Mouse (Mus musculus): ENCODE data around the gene Crip2. TPM values are rescaled to one million over a fixed set of nuclear protein-coding genes. Genes with fewer than 3 reads are reported as not detected.

Crip2 gene
- 266 and 273 TPM in 2 replicates for polyA plus RNA-seq (2014; fragmentation: Nextera tagmentation; extraction: Ambion mirVana)

DNA sequence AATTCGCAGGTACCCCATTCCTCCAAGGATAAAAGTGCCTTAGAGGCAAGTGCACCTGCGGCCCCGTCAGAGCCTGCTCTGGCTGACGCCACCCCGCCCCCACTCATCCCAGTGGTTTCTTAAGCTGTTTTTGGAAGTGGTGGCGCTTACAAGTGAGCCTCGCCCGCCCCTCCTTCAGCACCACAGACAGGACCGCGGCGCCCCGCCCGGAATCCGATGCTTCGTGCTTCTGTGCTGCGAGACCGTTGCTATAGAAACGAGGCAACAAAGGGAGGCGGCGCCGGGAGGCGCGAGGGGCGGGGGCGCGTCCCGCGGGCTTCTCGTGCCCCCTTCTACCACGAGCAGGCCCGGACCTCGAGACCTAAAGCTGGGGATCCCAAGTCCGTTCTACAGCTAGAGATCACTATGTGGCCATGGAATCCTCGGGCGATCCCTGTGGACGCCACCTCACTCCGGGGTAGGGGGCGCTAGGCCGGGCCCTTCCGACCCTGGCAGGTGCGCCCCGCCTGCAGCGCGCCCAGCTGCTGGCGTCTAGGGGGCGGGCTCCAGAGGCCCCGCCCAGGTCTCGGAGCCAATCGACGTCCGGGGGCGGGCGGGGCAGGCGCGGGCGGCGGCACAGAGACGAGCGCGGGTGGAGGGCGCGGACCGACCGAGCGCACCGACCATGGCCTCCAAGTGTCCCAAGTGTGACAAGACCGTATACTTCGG lies at the start of gene Crip2:
Crip2 (plus strand) TSS at position 329 of the 708 bp plus-strand sequence.
- Histone ChIP-seq H3K9ac (peak within 1 kb of the TSS; percentile 59), H3K4me3 (ENCODE audit: low read depth, low read length) (peak within 1 kb of the TSS; percentile 57), H3K4me1 (ENCODE audit: insufficient read depth) (peaks cover 28% of the 10 kb centered on the region), H3K36me3 (ENCODE audit: insufficient read depth) (peaks cover 54% of the 10 kb centered on the region), H3K27ac (ENCODE audit: low read depth) (peak within 1 kb of the TSS; percentile 89), H3K27me3 (ENCODE audit: insufficient read depth, low read length) (no peaks in the 10 kb centered on the region), H3K9me3 (ENCODE audit: low read depth, low read length) (no peaks in the 10 kb centered on the region), H3K4me2 (peak within 1 kb of the TSS; percentile 77)
- ATAC-seq (ENCODE audit: insufficient read depth) (peak; percentile 71), DNase-seq (peak; percentile 94)
- TF ChIP-seq CTCF (IDR thresholded peaks at IDR 0.05; ENCODE audit: low read depth): peak; percentile 44
- WGBS: under 1% methylated on average over 68 of the region's 68 CpGs

DNA sequence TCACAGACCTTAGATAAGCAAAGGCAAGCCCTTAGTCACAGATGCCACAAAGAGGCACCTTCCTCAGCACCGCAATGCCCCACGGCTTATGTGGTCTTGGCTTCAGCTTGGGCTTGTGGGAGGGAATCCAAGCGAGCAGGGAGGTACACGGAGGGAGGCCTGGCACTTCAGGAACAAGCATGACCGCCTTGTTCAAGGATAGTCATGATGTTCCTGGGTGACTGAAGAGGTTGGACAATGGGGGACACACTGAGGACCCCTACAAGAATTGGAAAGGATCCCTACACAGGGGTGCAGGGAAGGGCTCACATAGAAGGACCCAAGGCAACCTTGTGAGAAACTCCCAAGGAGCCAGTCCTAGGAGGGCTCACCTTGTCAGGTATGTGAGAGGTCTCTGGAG lies 43.0 kb upstream of the Crip2 start:
- no peak overlapping the region; the same call in 1 of the 2 replicates for H3K4me3 ChIP-seq (ENCODE audit: low read depth, low read length)
- no peaks in the 10 kb centered on the region for H3K27me3 ChIP-seq (ENCODE audit: insufficient read depth, low read length)
- ATAC-seq (ENCODE audit: insufficient read depth) (peak; percentile 5; the same call in 1 of the 2 replicates), DNase-seq (no peak)
- H3K27ac ChIP-seq (ENCODE audit: low read depth): no peak overlapping the region
- H3K9ac ChIP-seq: peak overlapping the region; percentile 100
- peaks cover 7% of the 10 kb centered on the region for H3K4me1 ChIP-seq (ENCODE audit: insufficient read depth)
- peak overlapping the region; percentile 90 for H3K4me2 ChIP-seq
- no peaks in the 10 kb centered on the region for H3K9me3 ChIP-seq (ENCODE audit: low read depth, low read length)
- no peak for TF ChIP-seq CTCF (IDR thresholded peaks at IDR 0.05; ENCODE audit: low read depth)
- 81% methylated on average over 5 of the region's 5 CpGs for WGBS
- peaks cover 6% of the 10 kb centered on the region for H3K36me3 ChIP-seq (ENCODE audit: insufficient read depth)

DNA sequence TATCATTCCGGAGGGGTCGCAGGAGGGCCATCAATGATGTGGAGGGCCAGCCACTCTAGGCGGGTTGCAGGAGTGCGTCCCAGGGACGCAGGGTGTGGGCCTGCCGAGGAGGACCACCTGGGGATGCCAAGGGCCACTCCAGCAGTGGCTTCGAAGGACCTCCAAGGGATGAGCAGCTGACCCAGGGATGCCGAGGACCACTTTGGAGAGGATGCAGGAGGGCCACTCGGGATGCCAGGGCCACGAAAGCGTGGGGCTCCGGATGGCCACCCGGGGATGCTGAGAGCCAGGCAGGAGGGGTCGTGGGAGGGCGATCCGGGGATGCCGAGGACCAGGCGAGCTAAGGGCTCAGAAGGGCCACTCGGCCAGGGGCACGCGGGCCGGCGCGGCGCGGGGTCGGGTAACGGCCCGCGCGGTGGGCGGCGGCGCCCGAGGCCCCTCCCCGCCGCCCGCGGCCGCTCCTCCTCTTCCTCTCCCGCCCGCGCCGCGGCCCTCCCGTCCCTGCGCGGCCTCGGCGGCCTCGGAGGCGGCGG lies 42.2 kb upstream of the Crip2 start, which contains the start of gene Mta1:
Mta1 (plus strand) TSS at position 530 of the 533 bp plus-strand sequence.
- peak; percentile 76 for ATAC-seq (ENCODE audit: insufficient read depth)
- Histone ChIP-seq H3K4me1 (ENCODE audit: insufficient read depth) (peaks cover 7% of the 10 kb centered on the region), H3K4me2 (peak within 1 kb of the TSS; percentile 90), H3K9me3 (ENCODE audit: low read depth, low read length) (no peaks in the 10 kb centered on the region), H3K27me3 (ENCODE audit: insufficient read depth, low read length) (no peaks in the 10 kb centered on the region), H3K27ac (ENCODE audit: low read depth) (peak within 1 kb of the TSS; percentile 86), H3K4me3 (ENCODE audit: low read depth, low read length) (peak within 1 kb of the TSS; percentile 96), H3K9ac (peak within 1 kb of the TSS; percentile 100), H3K36me3 (ENCODE audit: insufficient read depth) (peaks cover 8% of the 10 kb centered on the region)
- DNase-seq: peak; percentile 82
- WGBS: 2% methylated on average over 16 of the region's 53 CpGs
- TF ChIP-seq CTCF (IDR thresholded peaks at IDR 0.05; ENCODE audit: low read depth): no peak

DNA sequence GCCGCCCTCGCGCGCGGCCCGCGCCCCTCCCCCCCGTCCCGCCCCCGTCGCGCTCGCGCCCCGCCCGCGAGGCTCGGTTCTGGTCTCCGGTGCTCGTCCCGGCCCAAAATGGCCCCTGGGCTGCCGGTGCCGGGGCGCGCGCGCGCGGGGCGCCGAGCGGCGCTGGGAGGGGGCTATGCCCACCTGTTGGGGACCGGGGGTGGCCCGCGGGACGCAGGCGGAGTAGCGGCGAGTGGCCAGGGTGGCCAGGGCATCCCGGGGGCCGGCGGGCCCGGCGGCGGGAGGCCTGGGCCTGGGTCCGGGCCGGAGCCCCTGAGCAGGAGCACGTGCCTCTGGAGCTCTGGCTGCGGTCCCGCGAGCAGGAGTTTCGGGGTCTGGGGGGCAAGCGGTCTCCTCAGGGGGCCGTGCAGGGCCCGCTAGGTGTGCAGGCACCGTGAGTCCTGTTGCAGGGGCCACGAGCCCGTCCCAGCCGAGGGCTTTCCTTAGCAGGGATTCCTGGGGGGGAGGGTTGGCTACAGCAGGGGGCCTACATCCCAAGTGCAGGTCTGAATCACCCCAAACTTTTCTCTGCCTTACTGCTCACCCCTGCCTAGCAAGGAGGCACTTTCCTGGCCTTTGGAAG lies 41.4 kb upstream of the Crip2 start:
- Histone ChIP-seq H3K9ac (peak overlapping the region; percentile 100), H3K4me2 (peak overlapping the region; percentile 90), H3K36me3 (ENCODE audit: insufficient read depth) (peaks cover 11% of the 10 kb centered on the region), H3K27me3 (ENCODE audit: insufficient read depth, low read length) (no peaks in the 10 kb centered on the region), H3K27ac (ENCODE audit: low read depth) (peak overlapping the region; percentile 86), H3K4me3 (ENCODE audit: low read depth, low read length) (peak overlapping the region; percentile 96), H3K9me3 (ENCODE audit: low read depth, low read length) (no peaks in the 10 kb centered on the region), H3K4me1 (ENCODE audit: insufficient read depth) (peaks cover 7% of the 10 kb centered on the region)
- under 1% methylated on average over 39 of the region's 60 CpGs for WGBS
- TF ChIP-seq CTCF (IDR thresholded peaks at IDR 0.05; ENCODE audit: low read depth): no peak
- DNase-seq: peak; percentile 27
- peak; percentile 4; the same call in 1 of the 2 replicates for ATAC-seq (ENCODE audit: insufficient read depth)

DNA sequence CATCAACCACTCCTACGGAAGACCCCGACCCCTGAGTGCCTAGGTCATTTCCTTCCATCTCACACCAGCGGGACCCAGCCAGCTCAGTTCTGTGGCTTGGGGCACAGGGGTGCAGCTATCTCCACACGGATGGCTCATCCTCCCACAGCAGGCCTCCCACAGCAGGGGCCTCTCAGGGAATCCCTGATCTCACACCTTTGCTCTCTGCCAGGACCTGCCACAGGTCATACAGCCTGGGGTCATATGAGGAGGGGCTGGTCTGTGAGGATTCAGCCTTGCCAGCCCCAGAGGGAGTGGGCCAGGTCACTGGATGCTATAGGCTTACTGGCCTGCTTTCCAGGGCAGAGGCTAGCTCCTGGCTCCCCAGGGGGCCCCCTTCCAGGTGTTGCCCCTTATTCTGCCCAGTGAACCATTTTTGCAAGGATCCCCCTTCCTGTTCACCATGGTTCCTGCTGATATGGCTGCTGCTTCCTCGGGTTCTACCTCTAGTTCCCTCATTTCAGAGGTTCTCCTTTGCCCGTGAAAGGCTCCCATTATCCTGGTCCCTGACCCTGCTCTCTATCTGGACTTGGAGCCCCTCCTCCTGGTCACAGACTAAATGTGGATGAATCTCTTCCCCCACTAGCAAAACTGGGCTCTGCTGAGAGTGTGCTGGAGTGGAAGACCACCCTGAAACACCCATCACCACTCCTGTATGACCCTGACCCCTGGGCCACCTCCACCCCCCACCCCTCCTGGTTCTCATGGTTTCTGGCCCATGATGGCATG lies 40.4 kb upstream of the Crip2 start:
- Histone ChIP-seq H3K4me3 (ENCODE audit: low read depth, low read length) (peak overlapping the region; percentile 96), H3K4me2 (peak overlapping the region; percentile 90), H3K9ac (peak overlapping the region; percentile 100), H3K4me1 (ENCODE audit: insufficient read depth) (peaks cover 7% of the 10 kb centered on the region), H3K27me3 (ENCODE audit: insufficient read depth, low read length) (no peaks in the 10 kb centered on the region), H3K36me3 (ENCODE audit: insufficient read depth) (peaks cover 14% of the 10 kb centered on the region), H3K27ac (ENCODE audit: low read depth) (peak overlapping the region; percentile 15; the same call in 1 of the 2 replicates), H3K9me3 (ENCODE audit: low read depth, low read length) (no peaks in the 10 kb centered on the region)
- ATAC-seq (ENCODE audit: insufficient read depth): no peak
- no peak for DNase-seq
- WGBS: 23% methylated on average over 6 of the region's 6 CpGs
- TF ChIP-seq CTCF (IDR thresholded peaks at IDR 0.05; ENCODE audit: low read depth): no peak

DNA sequence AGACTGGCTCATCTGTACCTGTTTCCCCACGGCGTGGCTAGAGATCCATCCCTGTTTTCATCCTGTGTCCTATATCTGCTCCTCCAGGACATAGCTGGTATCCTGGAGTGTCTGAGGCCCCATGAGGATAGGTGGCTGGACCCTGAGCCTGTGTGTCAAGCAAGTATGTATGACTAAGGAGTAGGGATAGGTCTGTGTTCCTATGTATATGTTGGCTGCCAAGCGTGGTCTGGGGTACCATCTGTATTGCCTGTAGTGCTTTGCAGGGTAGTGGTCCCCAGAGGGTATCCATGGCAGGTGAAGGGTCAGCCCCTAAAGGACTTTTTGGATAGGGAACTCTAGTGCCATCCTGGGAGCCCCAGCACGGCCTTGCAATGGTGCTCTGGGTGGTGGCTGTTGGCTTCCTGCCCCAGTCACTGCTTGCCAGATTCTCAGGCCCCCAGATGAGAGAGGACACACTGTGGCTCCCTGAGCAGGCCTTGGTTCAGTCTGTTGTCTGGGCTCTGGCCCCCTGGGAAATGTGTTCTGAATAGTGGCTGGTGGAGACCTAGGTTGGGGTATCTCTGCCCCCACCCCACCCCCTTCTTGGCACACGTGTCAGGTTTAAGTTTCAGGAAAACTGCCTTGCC lies 39.5 kb upstream of the Crip2 start:
- H3K27ac ChIP-seq (ENCODE audit: low read depth): no peak overlapping the region; the same call in 1 of the 2 replicates
- WGBS: 69% methylated on average over 5 of the region's 5 CpGs

More for the DNA sequence above, 39.5 kb upstream of the Crip2 start:
- Histone ChIP-seq H3K9ac (peak overlapping the region; percentile 15; the same call in 1 of the 2 replicates), H3K4me3 (ENCODE audit: low read depth, low read length) (peak overlapping the region; percentile 96; the same call in 1 of the 2 replicates), H3K9me3 (ENCODE audit: low read depth, low read length) (no peaks in the 10 kb centered on the region), H3K4me2 (peak overlapping the region; percentile 90; the same call in 1 of the 2 replicates), H3K27me3 (ENCODE audit: insufficient read depth, low read length) (no peaks in the 10 kb centered on the region), H3K36me3 (ENCODE audit: insufficient read depth) (peaks cover 14% of the 10 kb centered on the region), H3K4me1 (ENCODE audit: insufficient read depth) (peaks cover 7% of the 10 kb centered on the region)
- ATAC-seq (ENCODE audit: insufficient read depth): no peak
- no peak for TF ChIP-seq CTCF (IDR thresholded peaks at IDR 0.05; ENCODE audit: low read depth)
- DNase-seq: no peak

Data from lung, embryonic 14.5 days (tissue).